Mouse (Mus musculus) brain, embryonic 14.5 days (tissue): ENCODE results near the gene Mfn2. TPM values are rescaled to one million over a fixed set of nuclear protein-coding genes. Genes with fewer than 3 reads are reported as not detected.
A peak's percentile ranks its signal among the peaks of the same experiment; 100 is the strongest.

Experiments
- DNase-seq: peaks from one replicate; pipeline ENCODE4 v3.0.0-alpha.2; 2011; ENCODE audit warnings: low read depth
- CTCF ChIP-seq: fragments of 200-500 bp; IDR thresholded peaks from 2 replicates; pipeline ENCODE4 v1.5.1; 2012; ENCODE audit warnings: inconsistent platforms, mild to moderate bottlenecking, moderate library complexity, borderline replicate concordance; ENCODE audit not compliant: insufficient read depth, insufficient read length; ENCODE audit errors: extremely low read depth
- POLR2A ChIP-seq: fragments of 200-500 bp; IDR thresholded peaks from 2 replicates; pipeline ENCODE4 v1.6.1; 2012; ENCODE audit warnings: mild to moderate bottlenecking, inconsistent platforms, borderline replicate concordance; ENCODE audit not compliant: poor library complexity, insufficient read depth, insufficient read length, severe bottlenecking; ENCODE audit errors: extremely low read depth
- polyA plus RNA-seq: library from polyadenylated mRNA; depleted of rRNA; stranded (reverse); fragments of >200 nt; gene quantifications from 2 replicates; pipeline ENCODE4 v1.2.3, GENCODE M21; 2012

Gene Mfn2
- polyA plus RNA-seq, 1 experiment: 84.6 TPM

GRCm38 (mm10) chr4:147936331-147936954, 31.9 kb upstream of the Mfn2 start, which contains the start of gene Plod1:
Gene Plod1, minus strand, starts transcription at chr4:147936767.
- TF ChIP-seq POLR2A (peak; percentile 39; the same call in 1 of the 2 replicates), CTCF (no peak; the same call in 1 of the 2 replicates)
- peak; percentile 70 for DNase-seq

DNA sequence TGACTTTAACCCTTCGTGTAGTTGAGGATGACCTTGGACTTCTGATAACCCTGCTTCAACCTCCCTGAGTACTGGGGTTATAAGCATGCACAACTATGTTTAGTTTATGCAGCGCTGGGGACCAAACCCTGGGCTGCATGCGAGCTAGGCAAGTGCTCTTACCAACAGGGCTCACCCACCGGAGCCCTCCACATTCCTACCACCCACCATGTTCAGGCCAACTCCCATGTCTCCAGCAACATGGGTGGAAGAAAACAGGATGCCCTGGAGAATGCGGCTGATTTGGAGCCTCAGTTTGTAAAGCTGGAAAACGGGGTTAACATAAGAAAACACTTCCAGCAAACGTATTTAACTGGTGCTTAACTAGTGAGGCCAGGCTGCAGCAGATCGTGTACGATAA, 31.4 kb upstream of the Mfn2 start:
- no peak for TF ChIP-seq CTCF
- no peak for TF ChIP-seq POLR2A
- DNase-seq: no peak

GRCm38 (mm10) chr4:147934611-147935010, 30.1 kb upstream of the Mfn2 start:
- no peak for DNase-seq
- TF ChIP-seq POLR2A (no peak), CTCF (no peak)

DNA sequence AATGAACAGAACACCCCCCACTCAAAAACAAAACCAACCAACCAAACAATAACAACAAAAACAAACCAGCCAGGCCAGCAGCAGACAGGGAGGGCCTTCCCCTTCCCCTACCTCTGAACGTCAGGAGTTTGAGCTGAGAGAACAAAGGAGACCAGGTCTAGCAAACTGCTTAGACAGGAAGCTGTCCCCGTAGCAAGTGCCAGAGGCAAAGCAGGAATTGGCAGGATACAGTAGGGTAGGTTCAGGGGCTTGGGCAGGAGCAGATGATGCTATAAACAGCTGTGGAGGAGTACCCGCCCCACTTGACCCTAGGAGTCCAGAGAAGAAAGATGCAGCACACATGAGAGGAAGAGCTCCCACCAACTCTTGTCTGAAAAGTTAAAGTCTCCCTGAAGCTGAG, 29.6 kb upstream of the Mfn2 start:
- DNase-seq: no peak
- TF ChIP-seq POLR2A (no peak), CTCF (no peak)

DNA sequence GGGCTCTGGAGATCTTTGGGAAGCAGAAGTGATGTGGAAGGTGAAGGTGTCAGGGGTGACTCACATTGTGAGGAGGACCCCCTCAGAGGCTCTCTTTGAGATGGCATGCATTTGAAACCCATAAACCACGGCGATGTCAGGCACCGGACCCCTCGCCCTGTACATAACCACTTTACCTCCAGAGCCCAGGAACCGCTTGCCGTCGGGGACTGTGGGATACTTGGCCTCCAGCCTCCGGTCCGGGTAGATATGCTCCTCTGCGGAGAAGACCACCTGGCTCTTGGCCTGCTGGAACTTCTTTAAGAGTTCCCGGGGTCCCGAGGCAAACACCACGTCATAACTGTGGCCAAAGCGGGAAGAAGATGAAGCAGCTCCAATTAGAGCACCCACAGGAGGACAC, 26.4 kb upstream of the Mfn2 start:
- TF ChIP-seq POLR2A: no peak
- TF ChIP-seq CTCF: no peak
- DNase-seq: no peak

DNA sequence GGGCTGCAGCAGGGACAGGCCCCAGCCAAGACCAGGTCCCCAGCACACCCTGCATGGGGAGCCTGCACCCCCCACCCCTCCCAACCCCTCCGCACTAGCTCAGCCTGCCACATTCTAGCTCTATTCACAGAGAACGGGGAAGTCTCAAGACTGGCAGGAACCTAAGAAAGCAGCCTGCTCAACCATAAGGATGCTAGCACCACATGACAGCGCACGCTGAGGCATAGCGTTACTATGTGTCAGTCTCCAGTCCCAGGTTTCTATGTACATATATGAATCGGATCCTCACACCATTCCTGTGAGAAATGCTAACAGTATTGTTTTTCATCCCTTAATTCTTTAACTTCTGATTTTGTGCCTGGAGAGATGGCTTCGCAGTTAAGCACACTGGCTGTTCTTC, 24.0 kb upstream of the Mfn2 start:
- peak; percentile 15 for DNase-seq
- TF ChIP-seq POLR2A (no peak), CTCF (no peak)

DNA sequence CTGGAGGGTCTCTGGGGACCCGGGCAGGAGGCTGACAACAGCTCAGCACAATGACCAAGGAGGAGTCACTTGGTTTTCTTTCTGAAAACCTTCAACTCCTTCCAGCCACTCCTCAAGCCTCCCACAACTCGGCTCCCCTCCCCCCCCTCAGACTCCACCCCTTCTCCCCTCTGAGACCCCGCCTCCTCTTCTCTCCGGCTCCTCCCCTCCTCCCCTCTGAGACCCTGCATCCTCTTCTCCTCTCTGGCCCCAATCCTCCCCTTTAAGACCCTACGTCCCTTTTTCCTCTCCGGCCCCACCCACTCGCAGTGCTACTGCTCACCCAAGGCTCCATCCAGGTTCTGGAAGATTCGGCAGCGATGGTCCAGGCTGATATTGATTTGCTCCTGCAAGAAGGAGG, 23.6 kb upstream of the Mfn2 start:
- no peak for TF ChIP-seq CTCF
- TF ChIP-seq POLR2A: no peak
- DNase-seq: no peak

GRCm38 (mm10) chr4:147927705-147928104, 23.2 kb upstream of the Mfn2 start:
- no peak for DNase-seq
- TF ChIP-seq CTCF (no peak), POLR2A (no peak)

GRCm38 (mm10) chr4:147922341-147922740, 17.8 kb upstream of the Mfn2 start:
- no peak for DNase-seq
- TF ChIP-seq CTCF (no peak), POLR2A (no peak)

GRCm38 (mm10) chr4:147920973-147921372, 16.5 kb upstream of the Mfn2 start:
- TF ChIP-seq POLR2A: no peak
- no peak for DNase-seq

GRCm38 (mm10) chr4:147918459-147919121, 14.1 kb upstream of the Mfn2 start:
- peak; percentile 45 for DNase-seq
- TF ChIP-seq POLR2A (no peak), CTCF (peak; percentile 56; the same call in 1 of the 2 replicates)

DNA sequence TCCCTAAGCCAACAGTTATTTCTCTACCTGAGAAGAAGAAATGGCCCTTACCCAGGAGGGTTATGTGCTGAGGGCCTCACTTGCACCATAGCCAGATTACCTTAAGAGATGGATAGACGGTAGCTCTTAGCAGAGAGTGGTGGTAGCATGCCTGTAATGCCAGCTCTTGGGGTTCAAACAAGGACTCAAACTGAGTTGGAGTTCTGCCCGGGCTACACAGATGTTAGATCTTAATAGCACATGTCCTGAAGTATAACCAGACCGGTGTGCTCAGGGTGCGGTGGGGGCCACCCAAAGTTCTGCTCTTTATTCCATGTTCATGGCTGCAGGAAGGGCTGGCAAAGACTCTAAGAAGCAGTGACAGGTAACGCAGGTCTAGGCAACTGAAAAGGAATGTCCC, 5.0 kb upstream of the Mfn2 start:
- TF ChIP-seq CTCF (no peak), POLR2A (no peak)
- no peak for DNase-seq

DNA sequence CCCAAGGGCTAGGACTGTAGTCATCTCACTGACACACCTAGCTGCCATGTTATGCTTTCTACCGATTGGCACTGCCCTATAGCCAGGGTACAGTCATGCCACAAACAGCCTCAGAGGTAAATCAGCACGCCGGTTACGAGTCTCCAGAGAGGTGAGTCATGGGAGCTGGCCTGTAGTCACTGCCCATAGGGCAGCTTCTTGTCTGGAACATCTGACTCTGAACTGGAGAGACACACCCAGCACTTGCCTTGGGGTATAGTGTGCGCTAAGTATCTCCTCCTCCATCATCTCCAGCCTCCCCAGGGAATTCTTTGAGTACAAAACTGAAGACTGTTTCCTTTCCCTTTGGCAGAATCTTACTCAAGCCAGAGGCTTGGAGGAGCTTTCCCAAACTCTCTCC, 1.7 kb upstream of the Mfn2 start:
- TF ChIP-seq POLR2A (no peak), CTCF (no peak)
- no peak for DNase-seq
